Mouse (Mus musculus) liver, postnatal 0 days (tissue): ENCODE measurements at regions not wholly inside any gene's neighbourhood (a gene's known extent, or its start where the extent isn't known, plus 50 kb on each side); places are given as distances from the start of the nearest gene placed in this dataset.

Experiments
- CTCF ChIP-seq: sonication (generic); IDR thresholded peaks from 2 replicates; pipeline ENCODE4 v1.5.1; 2016; ENCODE audit warnings: antibody characterized with exemption, low read depth
- EP300 ChIP-seq: IDR thresholded peaks from 2 replicates; pipeline ENCODE4 v1.6.1; 2016; ENCODE audit warnings: antibody characterized with exemption, low read depth, mild to moderate bottlenecking

DNA sequence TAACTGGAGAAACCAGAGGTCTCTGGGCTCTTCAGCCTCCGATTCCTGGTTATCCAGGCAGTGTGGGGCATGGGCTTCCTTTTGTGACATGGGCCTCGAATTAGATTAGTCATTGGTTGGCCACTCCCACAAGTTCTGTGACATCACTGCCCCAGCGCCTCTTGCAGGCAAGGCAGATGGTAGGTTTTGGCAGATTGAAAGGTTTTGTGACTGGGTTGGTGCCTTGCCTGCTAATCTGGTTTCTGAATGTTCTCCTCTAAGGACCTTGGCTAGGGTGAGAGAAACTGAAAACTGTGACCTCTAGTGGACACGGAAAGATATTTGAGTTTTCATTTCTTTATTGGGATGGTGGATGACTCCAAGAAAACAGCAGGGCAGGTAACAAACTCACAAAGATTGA, 381.3 kb upstream of the Trpc7 start:
- TF ChIP-seq EP300, result no peak
- no peak for TF ChIP-seq CTCF
